Mouse (Mus musculus): ENCODE measurements around the gene Fbxo34. TPM values are rescaled to one million over a fixed set of nuclear protein-coding genes. Genes with fewer than 3 reads are reported as not detected.

Gene Fbxo34
- total and polyA plus RNA-seq, 2 experiments from 2014 or later = 20.0 to 33.8 TPM

- Histone ChIP-seq H3K4me2 (ENCODE audit: low read depth) (no peak overlapping the region), H3K9ac (no peak overlapping the region), H3K9me3 (ENCODE audit: low read length) (no peaks in the 10 kb centered on the region), H3K4me1 (ENCODE audit: insufficient read depth) (0 out of 2 replicates have a peak, but pooled peaks cover 4% of the 10 kb centered on the region), H3K36me3 (ENCODE audit: insufficient read depth) (no peaks in the 10 kb centered on the region), H3K4me3 (ENCODE audit: low read depth, low read length) (no peak overlapping the region), H3K27ac (ENCODE audit: low read depth, low read length) (no peak overlapping the region), H3K27me3 (ENCODE audit: insufficient read depth, low read length) (no peaks in the 10 kb centered on the region)
- ATAC-seq = no peak
- TF ChIP-seq CTCF (IDR thresholded peaks at IDR 0.05; ENCODE audit: low read depth) = no peak
- no peak for DNase-seq
- 79% methylated on average over 4 of the region's 4 CpGs for WGBS
These were observed 9.3 kb downstream of the Fbxo34 start for GRCm38 (mm10) chr14:47459556-47459955.

GRCm38 (mm10) chr14:47461997-47462396 is 11.8 kb downstream of the Fbxo34 start:
- Histone ChIP-seq H3K9me3 (ENCODE audit: low read length) (no peaks in the 10 kb centered on the region), H3K9ac (no peak overlapping the region), H3K4me3 (ENCODE audit: low read depth, low read length) (no peak overlapping the region), H3K4me1 (ENCODE audit: insufficient read depth) (0 out of 2 replicates have a peak, but pooled peaks cover 4% of the 10 kb centered on the region), H3K4me2 (ENCODE audit: low read depth) (no peak overlapping the region), H3K27ac (ENCODE audit: low read depth, low read length) (no peak overlapping the region), H3K27me3 (ENCODE audit: insufficient read depth, low read length) (no peaks in the 10 kb centered on the region), H3K36me3 (ENCODE audit: insufficient read depth) (no peaks in the 10 kb centered on the region)
- ATAC-seq (no peak), DNase-seq (no peak)
- WGBS = 90% methylated on average over 8 of the region's 8 CpGs
- no peak for TF ChIP-seq CTCF (IDR thresholded peaks at IDR 0.05; ENCODE audit: low read depth)

- Histone ChIP-seq H3K27ac (ENCODE audit: low read depth, low read length) (no peak overlapping the region), H3K27me3 (ENCODE audit: insufficient read depth, low read length) (no peaks in the 10 kb centered on the region), H3K4me1 (ENCODE audit: insufficient read depth) (0 out of 2 replicates have a peak, but pooled peaks cover 4% of the 10 kb centered on the region), H3K4me3 (ENCODE audit: low read depth, low read length) (no peak overlapping the region), H3K9ac (no peak overlapping the region), H3K36me3 (ENCODE audit: insufficient read depth) (no peaks in the 10 kb centered on the region), H3K9me3 (ENCODE audit: low read length) (no peaks in the 10 kb centered on the region), H3K4me2 (ENCODE audit: low read depth) (no peak overlapping the region)
- TF ChIP-seq CTCF (IDR thresholded peaks at IDR 0.05; ENCODE audit: low read depth) = no peak
- no peak for ATAC-seq
- no peak for DNase-seq
- 75% methylated on average over 4 of the region's 4 CpGs for WGBS
These were observed 12.2 kb downstream of the Fbxo34 start for GRCm38 (mm10) chr14:47462453-47462852.

- no peaks in the 10 kb centered on the region for H3K36me3 ChIP-seq (ENCODE audit: insufficient read depth)
- DNase-seq (peak; percentile 86), ATAC-seq (peak; percentile 60)
- TF ChIP-seq CTCF (IDR thresholded peaks at IDR 0.05; ENCODE audit: low read depth) = no peak
- 51% methylated on average over 9 of the region's 9 CpGs for WGBS
- H3K9ac ChIP-seq = no peak overlapping the region
- no peak overlapping the region for H3K4me3 ChIP-seq (ENCODE audit: low read depth, low read length)
- H3K9me3 ChIP-seq (ENCODE audit: low read length) = no peaks in the 10 kb centered on the region
- no peak overlapping the region for H3K27ac ChIP-seq (ENCODE audit: low read depth, low read length)
- no peaks in the 10 kb centered on the region for H3K27me3 ChIP-seq (ENCODE audit: insufficient read depth, low read length)
- H3K4me1 ChIP-seq (ENCODE audit: insufficient read depth) = 0 out of 2 replicates have a peak, but pooled peaks cover 4% of the 10 kb centered on the region
- H3K4me2 ChIP-seq (ENCODE audit: low read depth) = no peak overlapping the region
These were observed 12.7 kb downstream of the Fbxo34 start for GRCm38 (mm10) chr14:47462877-47463460.

- H3K27me3 ChIP-seq (ENCODE audit: insufficient read depth, low read length) = no peaks in the 10 kb centered on the region
- no peak for ATAC-seq
- TF ChIP-seq CTCF (IDR thresholded peaks at IDR 0.05; ENCODE audit: low read depth) = no peak
- 0 out of 2 replicates have a peak, but pooled peaks cover 4% of the 10 kb centered on the region for H3K4me1 ChIP-seq (ENCODE audit: insufficient read depth)
- no peaks in the 10 kb centered on the region for H3K9me3 ChIP-seq (ENCODE audit: low read length)
- no peaks in the 10 kb centered on the region for H3K36me3 ChIP-seq (ENCODE audit: insufficient read depth)
- H3K4me3 ChIP-seq (ENCODE audit: low read depth, low read length) = no peak overlapping the region
- no peak for DNase-seq
- no peak overlapping the region for H3K9ac ChIP-seq
- 84% methylated on average over 10 of the region's 10 CpGs for WGBS
- no peak overlapping the region for H3K27ac ChIP-seq (ENCODE audit: low read depth, low read length)
- H3K4me2 ChIP-seq (ENCODE audit: low read depth) = no peak overlapping the region
These were observed 14.2 kb downstream of the Fbxo34 start for GRCm38 (mm10) chr14:47464426-47464825.

- H3K4me3 ChIP-seq (ENCODE audit: low read depth, low read length) = no peak overlapping the region
- no peak overlapping the region for H3K4me2 ChIP-seq (ENCODE audit: low read depth)
- no peak for TF ChIP-seq CTCF (IDR thresholded peaks at IDR 0.05; ENCODE audit: low read depth)
- H3K27me3 ChIP-seq (ENCODE audit: insufficient read depth, low read length) = no peaks in the 10 kb centered on the region
- H3K4me1 ChIP-seq (ENCODE audit: insufficient read depth) = 0 out of 2 replicates have a peak, but pooled peaks cover 4% of the 10 kb centered on the region
- H3K9me3 ChIP-seq (ENCODE audit: low read length) = no peaks in the 10 kb centered on the region
- peak; percentile 70 for ATAC-seq
- peak; percentile 59 for DNase-seq
- H3K27ac ChIP-seq (ENCODE audit: low read depth, low read length) = no peak overlapping the region
- no peaks in the 10 kb centered on the region for H3K36me3 ChIP-seq (ENCODE audit: insufficient read depth)
- H3K9ac ChIP-seq = no peak overlapping the region
- 40% methylated on average over 7 of the region's 7 CpGs for WGBS
These were observed 15.4 kb downstream of the Fbxo34 start for GRCm38 (mm10) chr14:47465468-47466175.

- Histone ChIP-seq H3K4me2 (ENCODE audit: low read depth) (peak overlapping the region; percentile 63), H3K27ac (ENCODE audit: low read depth, low read length) (peak overlapping the region; percentile 54), H3K9ac (peak overlapping the region; percentile 70), H3K36me3 (ENCODE audit: insufficient read depth) (no peaks in the 10 kb centered on the region), H3K4me3 (ENCODE audit: low read depth, low read length) (peak overlapping the region; percentile 68), H3K27me3 (ENCODE audit: insufficient read depth, low read length) (no peaks in the 10 kb centered on the region), H3K9me3 (ENCODE audit: low read length) (no peaks in the 10 kb centered on the region), H3K4me1 (ENCODE audit: insufficient read depth) (no peaks in the 10 kb centered on the region)
- ATAC-seq (peak; percentile 97), DNase-seq (peak; percentile 97)
- under 1% methylated on average over 40 of the region's 40 CpGs for WGBS
- peak; percentile 98 for TF ChIP-seq CTCF (IDR thresholded peaks at IDR 0.05; ENCODE audit: low read depth)
These were observed 22.1 kb downstream of the Fbxo34 start for GRCm38 (mm10) chr14:47472359-47472742.

Measured in forebrain, postnatal 0 days (tissue).